Mouse (Mus musculus): ENCODE measurements around the gene Ppp1r32.

GRCm38 (mm10) chr19:10457484-10457800 is 25.3 kb downstream of the Ppp1r32 start:
- TF ChIP-seq CTCF (IDR thresholded peaks at IDR 0.05; ENCODE audit: low read depth) (no peak), EP300 (IDR thresholded peaks at IDR 0.05; ENCODE audit: low read depth) (no peak)
